Mouse (Mus musculus) heart, embryonic 16.5 days (tissue): ENCODE measurements around the gene Gm42372. TPM values are rescaled to one million over a fixed set of nuclear protein-coding genes. Genes with fewer than 3 reads are reported as not detected.
"Not testable (repeated sequence)": the region's sequence is repeated elsewhere in the genome, so short reads cannot be mapped to it uniquely, and the experiment has no call there.

ENCODE experiments used
- ATAC-seq: fragments of 200-750 bp; cut with Nextera tagmentation; replicated peaks from 2 replicates; pipeline ENCODE4 v1.8.0; 2017; ENCODE audit warnings: moderate number of reproducible peaks; ENCODE audit not compliant: insufficient read depth, low FRiP score; ENCODE audit errors: extremely low read depth
- H3K27ac ChIP-seq: fragments of 300-500 bp; sonication (generic); 2 replicates; pipeline ENCODE4 v1.5.1; 2014; ENCODE audit warnings: mild to moderate bottlenecking, low read length, control low read depth, moderate library complexity
- H3K27me3 ChIP-seq: fragments of 300-500 bp; sonication (generic); 2 replicates; pipeline ENCODE4 v1.6.1; 2014; ENCODE audit warnings: low read length, mixed read lengths; ENCODE audit not compliant: control insufficient read depth, insufficient read depth
- H3K36me3 ChIP-seq: fragments of 300-500 bp; sonication (generic); 2 replicates; pipeline ENCODE4 v1.6.1; 2014; ENCODE audit not compliant: control insufficient read depth, insufficient read depth
- H3K4me1 ChIP-seq: fragments of 300-500 bp; sonication (generic); 2 replicates; pipeline ENCODE4 v1.6.1; 2014; ENCODE audit warnings: low read length, mixed read lengths; ENCODE audit not compliant: control insufficient read depth, insufficient read depth
- H3K4me2 ChIP-seq: fragments of 300-500 bp; sonication (generic); 2 replicates; pipeline ENCODE4 v1.6.1; 2014; ENCODE audit warnings: low read depth, mild to moderate bottlenecking, control low read depth, low read length
- H3K4me3 ChIP-seq: fragments of 300-500 bp; sonication (generic); 2 replicates; pipeline ENCODE4 v1.5.1; 2014; ENCODE audit warnings: mild to moderate bottlenecking, control low read depth, low read length
- H3K9ac ChIP-seq: fragments of 300-500 bp; sonication (generic); 2 replicates; pipeline ENCODE4 v1.6.1; 2014; ENCODE audit warnings: low read length, control low read depth
- H3K9me3 ChIP-seq: fragments of 300-500 bp; sonication (generic); replicated peaks from 2 replicates; pipeline ENCODE4 v1.6.1; 2016; ENCODE audit warnings: low read length; ENCODE audit not compliant: control insufficient read depth
- WGBS: fragments of 180-500 bp; shearing (Covaris S2); extraction: QIAGEN DNeasy Blood & Tissue Kit; methylation state at CpG from one replicate; pipeline ENCODE4 v1.1.7; 2014; 5-methylcytosine and 5-hydroxymethylcytosine counted together
- polyA plus RNA-seq: library from polyadenylated mRNA; unstranded; fragments of >200 nt; fragmentation: Nextera tagmentation; extraction: Ambion mirVana; gene quantifications from 2 replicates; pipeline ENCODE4 v1.2.1, GENCODE M21; 2015

Gene Gm42372
- polyA plus RNA-seq, 1 experiment from 2014 or later, result 0.09 TPM

DNA sequence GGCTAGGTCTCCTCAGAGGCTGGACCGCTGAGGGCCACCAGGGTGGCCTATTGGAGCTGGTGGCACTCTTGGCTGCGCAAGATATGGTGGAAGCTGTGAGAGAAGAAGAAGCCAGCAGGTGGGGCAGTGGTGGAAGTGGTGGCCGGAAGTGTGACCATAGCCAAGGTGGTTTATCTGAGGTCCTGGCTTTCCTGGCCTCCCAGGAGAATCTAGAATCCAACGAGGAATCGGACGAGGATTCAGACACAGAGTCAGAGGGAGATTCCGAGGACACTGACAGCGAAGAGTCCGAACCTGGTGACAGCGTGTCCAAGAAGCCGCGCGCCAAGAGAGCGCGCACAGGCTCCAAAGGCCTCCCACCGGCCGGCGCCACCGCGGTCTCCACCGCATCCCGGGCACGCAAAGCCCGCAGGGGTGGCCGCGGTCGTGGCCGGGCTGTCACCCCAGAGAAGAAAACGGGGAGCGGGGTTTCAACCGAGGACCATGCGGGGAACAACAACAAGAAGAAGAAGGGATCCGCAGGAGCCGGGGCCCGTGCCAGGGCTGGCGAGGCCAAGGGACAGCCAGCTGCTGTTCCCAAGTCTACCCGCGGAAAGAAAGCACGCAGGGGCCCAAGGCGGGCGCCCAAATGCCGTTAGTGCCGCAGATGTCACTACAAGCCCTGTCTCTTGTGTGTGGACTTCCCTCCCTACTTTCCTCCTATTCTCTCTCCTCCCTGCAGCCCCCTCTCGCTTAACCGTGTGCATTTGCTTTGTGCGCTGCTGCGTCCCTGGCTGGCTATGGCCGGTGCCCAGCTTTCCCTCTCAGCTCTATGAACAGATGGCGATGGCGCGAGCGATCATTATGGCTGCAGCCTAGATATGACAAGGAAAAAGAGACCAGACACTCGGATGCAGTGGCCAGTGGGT lies 36.2 kb upstream of the Gm42372 start:
- Histone ChIP-seq H3K4me1 (peaks cover 41% of the 10 kb centered on the region), H3K36me3 (no peaks in the 10 kb centered on the region), H3K9ac (peak overlapping the region; percentile 62), H3K27me3 (peaks cover 35% of the 10 kb centered on the region), H3K27ac (no peak overlapping the region), H3K9me3 (no peaks in the 10 kb centered on the region), H3K4me3 (peak overlapping the region; percentile 50), H3K4me2 (peak overlapping the region; percentile 68)
- WGBS, result 6% methylated on average over 53 of the region's 53 CpGs
- no peak for ATAC-seq

DNA sequence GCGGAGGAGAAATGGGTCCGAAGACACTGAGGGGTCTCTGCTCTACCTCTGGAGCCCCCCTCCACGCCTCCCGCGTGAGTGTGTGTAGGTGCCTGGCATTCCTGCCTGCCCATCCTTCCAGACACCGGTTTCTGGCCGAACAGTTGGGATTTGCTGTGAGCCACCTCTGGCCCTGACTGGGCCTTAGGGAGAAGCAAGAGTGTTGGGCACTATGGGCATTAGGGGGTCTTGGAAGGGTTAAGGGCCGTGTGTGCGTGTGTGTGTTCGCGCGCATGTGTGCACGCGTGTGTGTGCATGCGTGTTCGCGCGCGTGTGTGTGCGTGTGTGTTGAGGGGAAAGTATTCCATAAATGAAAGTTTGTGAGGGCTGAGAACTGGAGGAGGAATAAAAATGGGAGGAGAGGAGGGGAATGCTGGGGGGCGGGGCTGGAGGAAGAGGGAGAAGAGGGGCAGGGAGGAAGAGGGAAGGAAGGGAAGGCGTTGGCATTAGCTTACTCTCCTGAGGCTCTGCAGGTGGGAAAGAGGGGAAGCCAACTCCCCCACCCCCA lies 35.5 kb upstream of the Gm42372 start:
- H3K4me2 ChIP-seq, result peak overlapping the region; percentile 68
- no peak for ATAC-seq
- WGBS, result 21% methylated on average over 21 of the region's 22 CpGs
- no peaks in the 10 kb centered on the region for H3K36me3 ChIP-seq
- peaks cover 35% of the 10 kb centered on the region for H3K27me3 ChIP-seq
- peak overlapping the region; percentile 62 for H3K9ac ChIP-seq
- peaks cover 41% of the 10 kb centered on the region for H3K4me1 ChIP-seq
- no peaks in the 10 kb centered on the region for H3K9me3 ChIP-seq
- H3K4me3 ChIP-seq, result peak overlapping the region; percentile 50
- H3K27ac ChIP-seq, result no peak overlapping the region

DNA sequence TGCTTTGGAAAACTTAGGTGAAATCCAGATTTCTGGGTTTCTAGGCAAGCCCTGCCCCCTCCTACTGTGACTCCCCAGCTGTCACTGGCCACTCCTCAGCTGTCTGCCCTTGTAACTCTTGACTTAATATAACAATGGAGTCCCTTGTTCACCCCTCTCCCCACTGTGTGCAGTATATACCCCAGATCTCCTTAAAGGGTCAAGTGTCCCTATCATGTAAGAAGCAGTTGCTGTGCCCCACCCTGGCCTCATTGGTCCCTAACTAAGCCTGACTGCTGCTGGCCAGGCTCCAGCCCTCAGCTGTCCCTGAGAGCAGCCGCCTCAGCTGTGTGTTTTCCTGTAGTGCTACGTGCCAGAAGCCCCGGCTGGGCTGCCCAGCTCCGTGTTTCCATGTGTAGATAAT lies 34.9 kb upstream of the Gm42372 start:
- no peaks in the 10 kb centered on the region for H3K9me3 ChIP-seq
- peak overlapping the region; percentile 57 for H3K9ac ChIP-seq
- peaks cover 35% of the 10 kb centered on the region for H3K27me3 ChIP-seq
- ATAC-seq, result peak; percentile 50
- H3K36me3 ChIP-seq, result no peaks in the 10 kb centered on the region
- peak overlapping the region; percentile 68 for H3K4me2 ChIP-seq
- peaks cover 41% of the 10 kb centered on the region for H3K4me1 ChIP-seq
- peak overlapping the region; percentile 38 for H3K27ac ChIP-seq
- WGBS, result 1% methylated on average over 4 of the region's 4 CpGs
- H3K4me3 ChIP-seq, result no peak overlapping the region

DNA sequence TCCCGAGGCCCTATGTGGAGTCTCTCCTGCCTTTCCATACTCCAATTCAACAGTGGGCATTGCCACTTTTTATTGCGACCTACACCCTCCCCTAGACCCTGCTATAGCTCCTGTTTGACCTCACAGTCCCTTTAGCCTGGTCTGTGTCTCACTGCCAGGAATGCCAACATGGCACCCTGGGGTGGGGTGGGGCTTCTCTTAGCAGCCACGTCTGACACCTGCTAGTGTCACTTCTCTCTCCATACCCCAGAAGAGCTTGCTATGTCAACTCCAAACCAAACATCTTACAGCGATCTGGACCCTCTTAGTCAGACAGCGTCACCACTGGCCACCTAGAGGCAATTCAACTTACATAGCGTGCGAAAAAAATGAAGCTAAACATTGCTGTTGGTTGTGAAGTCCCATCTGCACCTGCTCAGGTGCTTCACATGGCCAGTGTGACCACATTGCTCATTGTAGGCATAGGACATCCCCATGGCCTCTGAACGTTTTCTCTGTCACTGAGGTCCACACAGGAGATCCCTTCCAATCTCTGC lies 33.9 kb upstream of the Gm42372 start:
- Histone ChIP-seq H3K4me2 (no peak overlapping the region), H3K27ac (no peak overlapping the region), H3K4me1 (peaks cover 41% of the 10 kb centered on the region), H3K4me3 (no peak overlapping the region), H3K9ac (no peak overlapping the region), H3K9me3 (no peaks in the 10 kb centered on the region), H3K27me3 (peaks cover 35% of the 10 kb centered on the region), H3K36me3 (no peaks in the 10 kb centered on the region)
- WGBS, result 67% methylated on average over 8 of the region's 8 CpGs
- no peak for ATAC-seq

DNA sequence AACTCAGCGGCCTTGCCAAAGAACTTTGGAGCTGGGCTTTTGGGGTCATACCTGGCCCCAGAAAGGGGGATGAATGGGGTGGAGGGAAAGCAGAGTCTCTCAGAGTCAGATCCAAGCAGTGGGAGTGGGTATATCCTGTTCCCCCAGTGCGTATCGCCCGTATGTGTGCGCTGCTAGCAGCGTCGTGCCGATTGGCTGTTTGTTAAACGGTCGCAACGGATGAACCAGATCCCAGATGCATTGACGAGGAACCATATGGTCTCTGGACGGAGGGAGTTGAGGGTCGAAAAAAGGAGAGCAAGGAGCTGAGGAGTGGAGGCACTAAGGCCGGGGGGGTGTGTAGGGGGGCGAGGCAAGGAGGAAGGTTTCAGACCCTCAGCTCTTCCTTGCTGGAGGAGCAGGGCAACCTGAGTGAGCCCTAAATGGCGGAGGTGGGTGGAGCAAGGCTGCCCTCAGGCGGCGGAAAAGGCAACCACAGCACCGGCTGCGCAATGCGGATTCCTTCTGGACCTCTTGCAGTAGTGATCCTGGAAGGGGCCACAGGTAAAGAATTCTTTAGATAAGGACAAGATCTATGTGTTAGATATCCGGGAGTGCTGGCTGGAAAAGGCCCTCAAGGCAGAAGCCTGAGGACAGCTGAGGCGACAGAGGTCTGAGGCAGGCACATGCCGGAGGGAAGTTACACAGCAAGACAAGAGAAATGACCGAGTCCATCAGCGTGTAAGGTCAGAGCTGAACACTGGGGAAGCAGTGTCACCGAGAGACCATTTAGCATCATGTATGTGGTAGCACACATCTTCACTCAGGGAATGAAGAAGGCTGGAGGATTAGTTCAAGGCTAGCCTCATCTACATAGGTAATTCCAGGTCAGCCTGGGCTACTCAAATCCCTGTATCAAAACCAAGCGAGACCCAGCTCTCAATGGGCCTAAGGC lies 32.7 kb upstream of the Gm42372 start:
- WGBS, result 12% methylated on average over 28 of the region's 29 CpGs
- Histone ChIP-seq H3K4me1 (peaks cover 35% of the 10 kb centered on the region), H3K27ac (no peak overlapping the region), H3K4me3 (peak overlapping the region; percentile 42), H3K27me3 (peaks cover 33% of the 10 kb centered on the region), H3K4me2 (peak overlapping the region; percentile 79), H3K9ac (peak overlapping the region; percentile 61), H3K9me3 (no peaks in the 10 kb centered on the region), H3K36me3 (no peaks in the 10 kb centered on the region)
- peak; percentile 15; the same call in 1 of the 2 replicates for ATAC-seq

DNA sequence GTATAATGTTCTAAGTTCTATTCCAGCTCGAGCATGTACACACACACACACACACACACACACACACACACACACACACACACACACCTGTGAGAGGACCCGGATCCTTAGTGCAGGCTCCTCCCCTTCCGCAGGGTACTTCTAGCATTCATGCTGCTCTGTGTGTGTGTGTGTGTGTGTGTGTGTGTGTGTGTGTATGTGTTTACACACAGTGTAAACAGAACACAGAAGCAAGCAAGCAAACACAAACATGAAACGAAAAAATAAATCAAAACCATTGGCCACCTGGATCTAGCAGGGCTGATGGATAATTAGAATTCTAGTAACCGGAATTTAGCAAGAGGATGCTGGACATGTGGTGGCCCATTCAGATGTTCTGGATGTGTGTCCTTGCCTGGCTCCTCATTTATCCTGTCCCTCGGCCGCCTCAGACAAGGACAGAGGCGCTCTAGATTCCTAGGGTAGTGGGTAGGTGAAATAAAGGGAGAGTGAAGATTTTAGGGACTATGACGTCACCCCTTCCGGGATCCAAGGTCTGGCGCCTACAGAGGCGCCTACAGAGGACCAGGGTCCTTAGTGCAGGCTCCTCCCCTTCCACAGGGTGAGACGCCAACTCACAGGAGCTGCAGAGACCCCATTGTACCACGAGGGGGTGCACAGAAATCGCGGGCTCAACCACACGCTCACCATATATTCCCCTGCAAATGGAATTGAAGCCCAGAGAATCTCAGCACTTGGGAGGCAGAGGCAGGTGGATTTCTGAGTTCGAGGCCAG lies 31.8 kb upstream of the Gm42372 start:
- ATAC-seq, result peak; percentile 50
- H3K27ac ChIP-seq, result no peak overlapping the region
- H3K4me2 ChIP-seq, result peak overlapping the region; percentile 37; the same call in 1 of the 2 replicates
- H3K4me3 ChIP-seq, result no peak overlapping the region
- no peaks in the 10 kb centered on the region for H3K36me3 ChIP-seq
- no peak overlapping the region for H3K9ac ChIP-seq
- peaks cover 32% of the 10 kb centered on the region for H3K4me1 ChIP-seq
- no peaks in the 10 kb centered on the region for H3K9me3 ChIP-seq
- H3K27me3 ChIP-seq, result peaks cover 24% of the 10 kb centered on the region
- 18% methylated on average over 18 of the region's 18 CpGs for WGBS

DNA sequence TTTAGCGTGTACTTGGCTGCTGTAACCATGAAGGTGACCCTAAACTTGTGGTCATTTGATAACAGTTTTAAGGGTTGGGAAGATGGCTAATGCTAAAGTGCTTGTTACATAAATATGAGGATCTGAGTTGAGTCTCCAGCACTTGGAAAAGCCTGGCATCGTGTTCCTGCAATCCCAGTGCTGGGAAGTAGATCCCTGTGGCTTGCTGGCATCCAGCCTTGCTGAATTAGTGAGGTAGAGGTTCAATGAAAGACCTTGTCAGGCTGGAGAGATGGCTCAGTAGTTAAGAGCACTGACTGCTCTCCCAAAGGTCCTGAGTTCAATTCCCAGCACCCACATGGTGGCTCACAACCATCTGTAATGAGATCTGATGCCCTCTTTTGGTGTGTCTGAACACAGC lies 29.1 kb upstream of the Gm42372 start:
- not testable (repeated sequence) for H3K4me2 ChIP-seq, H3K4me3 ChIP-seq, H3K36me3 ChIP-seq, H3K9me3 ChIP-seq, H3K4me1 ChIP-seq, H3K9ac ChIP-seq, H3K27me3 ChIP-seq, H3K27ac ChIP-seq, ATAC-seq
- 63% methylated on average over 2 of the region's 2 CpGs for WGBS

DNA sequence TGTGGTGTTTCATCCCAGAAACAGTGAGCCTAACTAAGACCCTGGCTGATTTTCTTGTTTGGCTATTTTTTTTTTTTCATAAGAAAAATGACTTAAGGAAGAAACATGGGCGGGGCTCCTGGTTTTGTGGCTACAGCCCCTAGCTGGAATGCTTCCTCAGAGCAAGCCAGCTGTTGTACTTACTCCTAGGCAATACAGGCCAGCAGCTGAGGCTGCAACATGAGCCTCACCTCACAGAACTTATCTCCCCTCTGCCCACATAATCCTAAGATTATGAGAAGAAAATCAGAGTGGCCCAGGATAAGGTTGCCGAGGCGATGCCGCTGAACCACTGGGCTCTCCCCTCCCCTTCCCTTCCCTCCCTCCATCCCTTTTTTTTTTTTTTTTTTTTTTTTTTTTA lies 27.2 kb upstream of the Gm42372 start:
- WGBS, result 61% methylated on average over 4 of the region's 4 CpGs
- no peak overlapping the region for H3K9ac ChIP-seq
- no peaks in the 10 kb centered on the region for H3K9me3 ChIP-seq
- H3K27ac ChIP-seq, result no peak overlapping the region
- no peaks in the 10 kb centered on the region for H3K36me3 ChIP-seq
- no peak overlapping the region for H3K4me3 ChIP-seq
- no peak for ATAC-seq
- H3K27me3 ChIP-seq, result peaks cover 2% of the 10 kb centered on the region; the same call in 1 of the 2 replicates
- H3K4me1 ChIP-seq, result no peaks in the 10 kb centered on the region
- H3K4me2 ChIP-seq, result no peak overlapping the region
